Mouse (Mus musculus) CD8-positive naive resting alpha-beta T cell, adult 2 months (primary cell): ENCODE measurements around the gene Bmpr2.

Experiments
- DNase-seq, 2 experiments: peaks; one replicate each; pipeline ENCODE4 v3.0.0; 2022; ENCODE audit warnings: low read depth in 2 of 2, low spot score in 2 of 2

The Bmpr2 gene

GRCm38 (mm10) chr1:59897147-59897798 lies 134.1 kb downstream of the Bmpr2 start:
- no peak for DNase-seq

DNA sequence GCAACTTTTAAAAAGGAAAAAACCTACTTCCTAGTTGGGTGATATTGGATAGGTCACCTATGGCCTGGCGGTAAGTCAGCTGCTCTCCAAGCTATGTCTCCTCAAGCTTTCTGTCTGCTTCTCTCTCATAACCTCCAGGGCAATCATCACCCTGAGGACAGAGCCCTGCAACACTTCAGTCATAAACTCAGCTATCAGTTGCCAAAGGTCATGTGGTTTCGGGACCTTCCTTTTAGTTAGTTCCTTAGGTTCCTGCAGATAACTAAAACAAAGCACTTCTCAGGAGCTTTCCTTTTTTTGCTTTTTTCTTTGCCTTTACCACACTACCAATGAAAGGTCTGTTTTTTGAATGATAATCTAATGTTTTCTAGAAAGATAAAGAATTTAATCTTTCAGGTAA lies 136.5 kb downstream of the Bmpr2 start:
- DNase-seq = no peak

GRCm38 (mm10) chr1:59901082-59901876 lies 138.1 kb downstream of the Bmpr2 start:
- DNase-seq = no peak

DNA sequence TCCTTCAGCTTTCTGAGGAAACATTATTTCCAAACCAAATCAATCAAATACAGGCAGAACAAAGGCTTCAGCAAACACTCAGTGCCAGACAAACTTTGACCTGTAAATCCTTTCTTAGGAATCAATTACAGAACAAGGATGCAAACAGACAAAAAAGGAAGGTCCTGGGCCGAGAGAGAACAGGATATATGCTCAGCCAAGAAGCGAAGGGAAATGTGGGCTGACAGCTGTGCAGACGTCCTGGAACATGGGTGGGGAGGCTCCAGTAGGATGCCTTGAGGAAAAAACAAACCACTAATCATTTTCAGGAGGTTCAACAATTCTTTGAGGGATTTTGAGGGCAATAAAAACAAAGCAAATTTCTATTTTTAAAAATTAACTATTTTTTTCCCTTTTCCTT lies 139.4 kb downstream of the Bmpr2 start:
- no peak for DNase-seq

DNA sequence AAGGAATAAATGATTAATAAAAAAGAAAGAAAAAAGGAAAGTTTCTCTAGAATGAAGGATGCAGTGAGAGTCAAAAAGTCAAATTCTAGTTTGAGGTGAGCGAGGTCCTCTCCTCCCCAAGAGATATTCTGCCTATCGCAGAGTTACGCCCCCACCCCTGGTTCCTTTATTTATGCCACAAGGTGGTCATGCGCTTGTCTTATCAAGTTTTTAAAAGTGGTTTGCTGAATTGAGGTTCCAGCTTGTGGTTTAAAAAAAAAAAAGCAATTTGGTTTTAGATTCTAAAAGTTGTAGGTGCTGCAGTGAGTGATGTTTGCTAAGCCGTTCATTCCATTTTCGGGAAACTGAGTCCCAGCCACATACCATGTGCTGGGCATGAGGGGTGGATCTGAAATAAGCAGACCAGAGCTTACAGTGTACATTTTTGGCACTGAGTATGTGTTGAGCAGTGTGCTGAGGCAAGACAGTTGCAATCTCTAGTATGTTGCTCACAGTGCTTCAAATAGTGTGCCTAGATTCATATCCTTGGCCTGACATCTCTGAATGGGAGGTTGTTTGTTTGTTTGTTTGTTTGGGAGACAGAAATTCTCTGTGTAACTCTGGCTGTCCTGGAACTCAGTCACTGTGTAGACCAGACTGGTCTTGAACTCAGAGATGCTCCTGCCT lies 141.6 kb downstream of the Bmpr2 start:
- no peak for DNase-seq

GRCm38 (mm10) chr1:59905916-59906315 lies 142.7 kb downstream of the Bmpr2 start:
- no peak for DNase-seq

- DNase-seq = no peak
Observed at GRCm38 (mm10) chr1:59906819-59907521, 143.8 kb downstream of the Bmpr2 start.

GRCm38 (mm10) chr1:59907700-59908099 lies 144.5 kb downstream of the Bmpr2 start:
- no peak for DNase-seq

- no peak for DNase-seq
Observed at GRCm38 (mm10) chr1:59910941-59911340, 147.7 kb downstream of the Bmpr2 start.

DNA sequence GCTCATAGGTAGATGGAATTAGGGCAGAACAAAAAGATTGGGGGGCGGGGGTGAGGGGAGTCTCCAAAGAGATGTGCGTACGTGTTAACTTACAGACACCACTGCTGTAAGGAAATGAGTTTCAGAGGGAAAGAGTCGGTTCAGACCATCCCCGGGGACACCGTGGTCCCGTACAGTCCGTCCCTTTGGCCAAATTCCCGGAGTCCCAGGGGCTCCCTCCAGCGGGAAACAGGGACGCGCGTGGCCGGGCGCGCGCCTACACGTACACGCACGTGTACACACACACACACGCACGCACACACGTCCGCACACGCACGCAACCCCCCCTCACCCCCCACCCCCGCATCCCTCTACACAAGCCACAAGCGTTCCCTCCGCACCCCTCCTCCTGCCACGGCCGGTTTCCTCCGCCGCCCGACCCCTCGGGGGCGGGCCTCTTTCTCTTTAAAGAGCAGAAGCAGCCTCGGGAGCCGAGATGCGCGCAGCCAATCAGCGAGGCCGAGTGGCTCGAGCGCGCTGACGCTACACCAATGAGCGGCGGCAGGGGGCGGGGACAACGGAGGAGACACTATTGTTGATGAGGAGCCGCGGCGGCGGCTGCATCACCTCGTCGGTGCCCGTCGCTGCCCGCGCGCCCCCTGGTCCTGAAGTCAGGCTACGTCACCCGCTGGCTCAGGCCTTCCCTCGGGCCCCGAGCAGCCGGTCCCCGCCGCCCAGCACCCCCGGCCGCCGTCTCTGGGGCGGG lies 149.4 kb downstream of the Bmpr2 start, which contains the start of gene Fam117b:
Gene Fam117b, plus strand, starts transcription at position 594 of the 745 bp plus-strand sequence.
- DNase-seq = peak; percentile 96 to 97

DNA sequence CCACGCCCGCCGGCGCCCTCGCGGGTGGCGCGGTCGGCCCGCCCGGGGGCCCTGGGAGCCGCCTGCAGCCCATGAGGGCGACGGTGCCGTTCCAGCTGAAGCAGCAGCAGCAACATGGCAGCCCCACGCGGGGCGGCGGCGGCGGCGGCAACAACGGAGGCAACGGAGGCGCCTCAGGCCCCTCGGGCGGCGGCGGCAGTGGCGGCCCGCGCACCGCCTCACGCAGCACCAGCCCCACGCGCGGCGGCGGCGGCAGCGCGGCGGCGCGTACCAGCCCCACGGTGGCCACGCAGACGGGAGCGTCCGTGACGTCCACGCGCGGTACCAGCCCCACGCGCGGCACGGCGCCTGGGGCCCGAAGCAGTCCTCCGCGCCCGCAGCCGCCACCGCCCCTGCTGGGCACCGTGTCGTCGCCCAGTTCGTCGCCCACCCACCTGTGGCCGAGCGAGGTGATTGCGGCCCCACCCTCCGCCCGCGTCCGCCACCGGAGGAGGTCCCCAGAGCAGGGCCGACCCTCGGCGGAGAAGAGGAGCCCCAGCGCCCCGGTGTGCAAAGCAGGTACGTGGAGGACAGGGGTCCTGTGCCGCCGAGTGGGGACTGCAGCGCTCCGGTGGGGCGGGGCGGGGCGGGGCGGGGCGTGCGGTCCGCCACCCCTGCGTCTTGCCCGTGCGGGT lies 150.1 kb downstream of the Bmpr2 start:
- DNase-seq = peak; percentile 43 to 44

GRCm38 (mm10) chr1:59913869-59914225 lies 150.6 kb downstream of the Bmpr2 start:
- DNase-seq = no peak

GRCm38 (mm10) chr1:59914799-59915198 lies 151.6 kb downstream of the Bmpr2 start:
- no peak for DNase-seq

GRCm38 (mm10) chr1:59915843-59916610 lies 152.8 kb downstream of the Bmpr2 start:
- DNase-seq = no peak

- DNase-seq = peak; percentile 59 to 79
Observed at GRCm38 (mm10) chr1:59917401-59917800, 154.2 kb downstream of the Bmpr2 start.

GRCm38 (mm10) chr1:59918075-59918474 lies 154.9 kb downstream of the Bmpr2 start:
- DNase-seq = no peak

GRCm38 (mm10) chr1:59923201-59923600 lies 160.0 kb downstream of the Bmpr2 start:
- DNase-seq = no peak

- DNase-seq = no peak
Observed at GRCm38 (mm10) chr1:59923673-59924072, 160.5 kb downstream of the Bmpr2 start.

DNA sequence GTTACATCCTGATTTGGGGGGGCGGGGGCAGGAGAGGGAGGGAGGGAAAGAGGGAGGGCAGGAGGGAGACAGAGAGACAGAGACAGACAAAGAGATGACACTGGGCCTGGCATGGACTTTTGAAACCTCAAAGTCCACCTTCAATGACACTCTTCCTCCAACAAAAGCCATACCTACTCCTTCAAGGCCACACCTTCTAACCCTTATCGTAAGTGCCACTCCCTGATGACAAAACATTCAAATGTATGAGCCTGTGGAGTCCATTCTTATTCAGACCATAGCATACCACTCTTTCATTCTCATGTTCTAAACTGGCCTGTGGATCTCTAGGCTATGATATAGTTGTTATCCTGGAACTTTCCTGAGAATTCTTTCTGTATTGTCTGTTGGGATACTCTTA lies 161.2 kb downstream of the Bmpr2 start:
- DNase-seq = no peak
